Mouse (Mus musculus) lung, adult 2 months (tissue): Measurements from ENCODE around the gene Cacna2d1.

Experiments used
- CTCF ChIP-seq: fragments of 200-500 bp; IDR thresholded peaks from 2 replicates; pipeline ENCODE4 v1.5.1; 2011; ENCODE audit warnings: mild to moderate bottlenecking, low read length, control low read depth; ENCODE audit not compliant: insufficient read depth
- POLR2A ChIP-seq: fragments of 200-500 bp; IDR thresholded peaks from 2 replicates; pipeline ENCODE4 v1.6.1; 2011; ENCODE audit warnings: low read depth, mild to moderate bottlenecking, control low read depth, low read length, borderline replicate concordance; ENCODE audit errors: extremely low read depth

GRCm38 (mm10) chr5:16309168-16310006 is 374.9 kb downstream of the Cacna2d1 start:
- TF ChIP-seq POLR2A (no peak), CTCF (peak; percentile 73)
